Mouse (Mus musculus): Measurements from ENCODE around the gene Gfod1. TPM values are rescaled to one million over a fixed set of nuclear protein-coding genes. Genes with fewer than 3 reads are reported as not detected.

The Gfod1 gene
- polyA plus RNA-seq, 1 experiment from 2014 or later: 0.66 TPM

DNA sequence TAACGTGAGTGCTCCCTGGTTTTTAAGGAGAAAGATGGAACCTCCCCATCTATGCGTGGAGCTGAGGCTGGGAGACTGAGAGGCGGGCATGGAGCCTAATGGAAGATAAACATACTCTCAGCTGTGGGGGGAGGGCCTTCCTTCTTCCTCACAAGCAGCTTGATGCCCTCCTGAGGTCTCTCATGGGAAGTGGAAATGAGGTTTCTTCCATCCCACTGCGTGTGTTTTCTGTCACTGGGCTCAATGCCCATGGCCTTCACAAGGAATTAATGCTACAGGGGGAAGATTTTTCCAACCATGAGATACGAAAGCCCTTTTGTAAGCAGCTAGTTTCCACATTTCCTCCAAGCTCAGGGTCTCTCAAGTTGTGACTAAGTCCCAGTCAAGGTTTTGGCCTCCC, 100.3 kb downstream of the Gfod1 start:
- 67% methylated on average over 5 of the region's 5 CpGs for WGBS
- H3K9me3 ChIP-seq (ENCODE audit: control insufficient read depth, low read length): no peaks in the 10 kb centered on the region
- H3K9ac ChIP-seq (ENCODE audit: low read length): no peak overlapping the region
- H3K27ac ChIP-seq (ENCODE audit: low read depth, low read length): no peak overlapping the region
- no peaks in the 10 kb centered on the region for H3K4me1 ChIP-seq (ENCODE audit: control insufficient read depth, insufficient read depth, low read length)
- H3K4me2 ChIP-seq (ENCODE audit: low read depth): no peak overlapping the region
- no peaks in the 10 kb centered on the region for H3K36me3 ChIP-seq (ENCODE audit: control insufficient read depth, insufficient read depth, low read length)
- H3K27me3 ChIP-seq (ENCODE audit: control insufficient read depth, insufficient read depth, low read length): no peaks in the 10 kb centered on the region
- DNase-seq (ENCODE audit: low spot score): no peak
- H3K4me3 ChIP-seq (ENCODE audit: low read depth, low read length): no peak overlapping the region
- no peak for ATAC-seq (ENCODE audit: insufficient read depth, low FRiP score, low TSS enrichment)

DNA sequence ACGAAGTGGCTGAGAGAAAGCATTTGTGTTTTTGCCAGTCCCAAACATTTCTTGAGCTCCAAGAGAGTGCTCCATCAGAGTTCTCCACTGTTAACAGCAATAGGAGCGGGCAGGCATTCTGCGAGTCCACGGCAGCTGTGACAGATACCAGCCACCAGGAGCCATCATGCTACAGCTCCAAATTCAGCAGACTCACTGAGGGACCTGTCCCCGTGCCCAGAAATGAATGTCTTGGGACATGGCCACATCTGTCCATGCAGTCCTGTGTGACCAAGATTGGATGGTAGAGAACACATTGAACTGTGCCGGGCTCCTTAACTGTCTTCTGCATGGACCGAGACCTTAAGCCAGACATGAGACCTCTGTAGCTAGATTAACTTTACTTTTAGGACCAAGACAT, 100.7 kb downstream of the Gfod1 start:
- H3K4me3 ChIP-seq (ENCODE audit: low read depth, low read length): no peak overlapping the region
- WGBS: 93% methylated on average over 7 of the region's 7 CpGs
- no peaks in the 10 kb centered on the region for H3K9me3 ChIP-seq (ENCODE audit: control insufficient read depth, low read length)
- H3K4me2 ChIP-seq (ENCODE audit: low read depth): no peak overlapping the region
- no peaks in the 10 kb centered on the region for H3K4me1 ChIP-seq (ENCODE audit: control insufficient read depth, insufficient read depth, low read length)
- H3K36me3 ChIP-seq (ENCODE audit: control insufficient read depth, insufficient read depth, low read length): no peaks in the 10 kb centered on the region
- DNase-seq (ENCODE audit: low spot score): no peak
- no peaks in the 10 kb centered on the region for H3K27me3 ChIP-seq (ENCODE audit: control insufficient read depth, insufficient read depth, low read length)
- ATAC-seq (ENCODE audit: insufficient read depth, low FRiP score, low TSS enrichment): no peak
- H3K9ac ChIP-seq (ENCODE audit: low read length): no peak overlapping the region
- H3K27ac ChIP-seq (ENCODE audit: low read depth, low read length): no peak overlapping the region

DNA sequence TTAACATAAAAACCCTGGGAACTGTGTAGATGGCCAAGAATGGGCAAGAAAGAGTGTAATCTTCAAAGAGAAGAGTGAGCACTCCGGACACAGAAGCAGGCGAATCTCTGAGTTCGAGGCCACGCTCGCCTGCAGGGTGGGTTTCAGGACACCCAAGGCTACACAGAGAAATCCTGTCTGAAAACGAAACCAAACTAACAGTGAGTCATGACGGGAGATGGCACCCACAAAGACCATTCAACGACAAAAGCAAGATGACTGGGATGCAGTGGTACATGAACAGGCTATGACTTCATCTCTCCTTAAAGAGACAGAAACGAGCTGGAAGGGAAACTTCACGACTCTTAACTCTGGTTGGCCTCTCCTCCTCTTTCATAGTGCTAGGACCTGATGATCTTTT, 101.6 kb downstream of the Gfod1 start:
- no peak for ATAC-seq (ENCODE audit: insufficient read depth, low FRiP score, low TSS enrichment)
- no peaks in the 10 kb centered on the region for H3K27me3 ChIP-seq (ENCODE audit: control insufficient read depth, insufficient read depth, low read length)
- no peak overlapping the region for H3K9ac ChIP-seq (ENCODE audit: low read length)
- DNase-seq (ENCODE audit: low spot score): no peak
- WGBS: 89% methylated on average over 10 of the region's 10 CpGs
- no peaks in the 10 kb centered on the region for H3K9me3 ChIP-seq (ENCODE audit: control insufficient read depth, low read length)
- H3K4me2 ChIP-seq (ENCODE audit: low read depth): no peak overlapping the region
- H3K4me3 ChIP-seq (ENCODE audit: low read depth, low read length): no peak overlapping the region
- H3K4me1 ChIP-seq (ENCODE audit: control insufficient read depth, insufficient read depth, low read length): no peaks in the 10 kb centered on the region
- H3K27ac ChIP-seq (ENCODE audit: low read depth, low read length): no peak overlapping the region
- H3K36me3 ChIP-seq (ENCODE audit: control insufficient read depth, insufficient read depth, low read length): no peaks in the 10 kb centered on the region

DNA sequence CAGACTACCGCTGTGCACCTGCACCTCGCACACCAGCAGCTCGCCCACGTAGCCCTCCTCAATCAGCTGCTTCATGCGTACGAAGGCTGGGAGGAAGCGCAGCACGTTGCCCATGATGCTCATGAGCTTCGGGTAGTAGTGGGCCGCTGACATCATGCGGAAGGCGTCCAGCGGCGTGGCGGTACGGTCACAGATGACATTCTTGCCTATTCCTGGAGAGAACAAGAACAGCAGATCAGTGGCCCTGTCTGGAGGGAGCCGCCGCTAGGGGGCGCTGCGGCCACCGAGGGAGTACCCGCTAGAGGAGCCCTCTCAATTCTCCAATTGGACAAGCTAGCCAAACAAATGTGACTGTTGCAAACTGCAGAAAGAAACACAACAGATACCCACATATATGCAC, 102.9 kb downstream of the Gfod1 start:
- H3K27ac ChIP-seq (ENCODE audit: low read depth, low read length): no peak overlapping the region
- no peak overlapping the region for H3K4me2 ChIP-seq (ENCODE audit: low read depth)
- peak; percentile 56 for DNase-seq (ENCODE audit: low spot score)
- no peak overlapping the region for H3K9ac ChIP-seq (ENCODE audit: low read length)
- H3K27me3 ChIP-seq (ENCODE audit: control insufficient read depth, insufficient read depth, low read length): no peaks in the 10 kb centered on the region
- no peak for ATAC-seq (ENCODE audit: insufficient read depth, low FRiP score, low TSS enrichment)
- no peaks in the 10 kb centered on the region for H3K9me3 ChIP-seq (ENCODE audit: control insufficient read depth, low read length)
- no peaks in the 10 kb centered on the region for H3K4me1 ChIP-seq (ENCODE audit: control insufficient read depth, insufficient read depth, low read length)
- no peak overlapping the region for H3K4me3 ChIP-seq (ENCODE audit: low read depth, low read length)
- no peaks in the 10 kb centered on the region for H3K36me3 ChIP-seq (ENCODE audit: control insufficient read depth, insufficient read depth, low read length)
- WGBS: 47% methylated on average over 22 of the region's 22 CpGs

DNA sequence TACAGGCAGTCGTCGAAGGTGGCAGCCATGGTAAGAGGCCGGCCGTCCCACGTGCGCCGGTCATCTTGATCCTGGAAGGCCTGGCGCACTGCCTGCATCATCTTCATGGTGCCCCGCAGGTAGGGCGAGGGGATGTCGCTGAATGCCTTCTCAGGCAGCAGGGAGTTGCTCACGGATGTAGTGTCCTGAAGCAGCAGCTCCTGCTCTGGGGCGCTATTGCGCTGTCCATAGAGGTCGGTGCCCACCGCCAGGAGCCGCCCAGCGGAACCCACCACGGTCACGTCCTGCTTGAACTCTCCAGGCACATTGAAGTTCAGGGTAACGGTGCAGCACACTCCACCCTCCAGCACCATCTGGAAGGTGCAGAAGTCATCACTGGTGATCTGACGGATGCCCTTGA, 103.5 kb downstream of the Gfod1 start:
- Histone ChIP-seq H3K27me3 (ENCODE audit: control insufficient read depth, insufficient read depth, low read length) (no peaks in the 10 kb centered on the region), H3K27ac (ENCODE audit: low read depth, low read length) (no peak overlapping the region), H3K9me3 (ENCODE audit: control insufficient read depth, low read length) (no peaks in the 10 kb centered on the region), H3K4me1 (ENCODE audit: control insufficient read depth, insufficient read depth, low read length) (no peaks in the 10 kb centered on the region), H3K4me3 (ENCODE audit: low read depth, low read length) (no peak overlapping the region), H3K9ac (ENCODE audit: low read length) (no peak overlapping the region), H3K4me2 (ENCODE audit: low read depth) (no peak overlapping the region), H3K36me3 (ENCODE audit: control insufficient read depth, insufficient read depth, low read length) (no peaks in the 10 kb centered on the region)
- WGBS: 66% methylated on average over 22 of the region's 22 CpGs
- no peak for ATAC-seq (ENCODE audit: insufficient read depth, low FRiP score, low TSS enrichment)
- no peak for DNase-seq (ENCODE audit: low spot score)

DNA sequence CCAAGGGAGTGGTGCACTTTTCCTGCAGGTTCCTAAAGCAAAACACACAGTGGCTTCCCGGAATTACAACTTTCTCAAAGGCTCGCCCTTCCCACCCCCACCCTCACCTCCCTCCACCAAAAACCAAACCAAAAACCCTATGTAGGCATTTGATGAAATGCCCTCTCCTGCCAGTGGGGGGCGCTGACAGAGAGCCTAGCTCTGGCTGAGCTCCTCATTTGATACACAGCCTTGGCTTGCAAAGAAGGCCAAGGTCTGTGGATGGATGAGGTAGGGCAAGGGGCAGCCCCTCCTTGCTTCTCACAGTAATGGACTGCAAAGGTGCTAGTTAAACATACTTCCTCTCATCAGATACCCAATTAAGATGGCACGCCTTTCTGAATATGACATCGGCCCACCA, 104.2 kb downstream of the Gfod1 start:
- no peak overlapping the region for H3K27ac ChIP-seq (ENCODE audit: low read depth, low read length)
- H3K9ac ChIP-seq (ENCODE audit: low read length): no peak overlapping the region
- DNase-seq (ENCODE audit: low spot score) (no peak), ATAC-seq (ENCODE audit: insufficient read depth, low FRiP score, low TSS enrichment) (no peak)
- H3K27me3 ChIP-seq (ENCODE audit: control insufficient read depth, insufficient read depth, low read length): no peaks in the 10 kb centered on the region
- no peaks in the 10 kb centered on the region for H3K4me1 ChIP-seq (ENCODE audit: control insufficient read depth, insufficient read depth, low read length)
- no peak overlapping the region for H3K4me3 ChIP-seq (ENCODE audit: low read depth, low read length)
- H3K4me2 ChIP-seq (ENCODE audit: low read depth): no peak overlapping the region
- 63% methylated on average over 5 of the region's 5 CpGs for WGBS
- no peaks in the 10 kb centered on the region for H3K9me3 ChIP-seq (ENCODE audit: control insufficient read depth, low read length)
- no peaks in the 10 kb centered on the region for H3K36me3 ChIP-seq (ENCODE audit: control insufficient read depth, insufficient read depth, low read length)

DNA sequence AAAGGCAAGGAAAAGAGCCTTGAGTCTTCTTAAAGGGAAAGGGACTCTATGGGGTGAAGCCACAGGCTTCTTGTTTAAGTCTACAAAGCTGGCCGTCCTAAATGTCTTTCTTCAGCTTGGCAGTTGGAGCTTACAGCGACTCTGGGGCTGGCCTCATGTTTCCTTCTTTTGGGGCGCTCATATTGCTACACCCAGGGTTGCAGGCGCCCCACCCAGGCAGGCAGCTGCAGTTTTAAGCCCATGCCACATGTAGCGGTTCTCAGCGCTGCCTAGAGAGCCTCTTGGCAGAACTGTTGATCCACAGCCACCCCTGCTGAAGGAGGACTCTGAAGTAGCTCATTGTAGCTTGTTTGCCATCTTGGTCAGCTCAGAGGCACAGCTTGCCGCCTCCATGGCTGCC, 104.7 kb downstream of the Gfod1 start:
- 85% methylated on average over 7 of the region's 7 CpGs for WGBS

DNA sequence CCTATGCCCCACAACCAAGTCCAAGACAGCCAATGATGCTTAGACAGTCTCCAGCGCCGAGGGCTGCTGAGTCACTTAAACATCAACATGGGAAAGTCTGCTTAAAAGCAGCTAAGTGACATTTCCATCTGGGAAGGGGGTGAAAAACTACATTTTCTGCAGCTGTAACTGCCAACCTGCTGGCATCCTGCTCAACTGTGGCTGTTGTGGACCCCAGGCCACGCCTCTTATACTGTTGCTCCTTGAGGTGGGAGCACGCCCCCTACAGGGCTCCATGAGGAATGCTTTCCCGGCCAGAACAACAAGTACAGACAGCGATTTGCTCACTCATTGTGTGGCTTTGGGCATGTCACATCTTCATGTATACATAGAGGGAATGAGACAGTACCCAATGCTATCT, 106.8 kb downstream of the Gfod1 start:
- DNase-seq (ENCODE audit: low spot score): no peak
- no peak overlapping the region for H3K4me2 ChIP-seq (ENCODE audit: low read depth)
- no peak for ATAC-seq (ENCODE audit: insufficient read depth, low FRiP score, low TSS enrichment)
- no peaks in the 10 kb centered on the region for H3K36me3 ChIP-seq (ENCODE audit: control insufficient read depth, insufficient read depth, low read length)
- no peak overlapping the region for H3K9ac ChIP-seq (ENCODE audit: low read length)
- no peak overlapping the region for H3K27ac ChIP-seq (ENCODE audit: low read depth, low read length)
- no peak overlapping the region for H3K4me3 ChIP-seq (ENCODE audit: low read depth, low read length)
- WGBS: 55% methylated on average over 6 of the region's 6 CpGs
- no peaks in the 10 kb centered on the region for H3K27me3 ChIP-seq (ENCODE audit: control insufficient read depth, insufficient read depth, low read length)
- no peaks in the 10 kb centered on the region for H3K9me3 ChIP-seq (ENCODE audit: control insufficient read depth, low read length)
- no peaks in the 10 kb centered on the region for H3K4me1 ChIP-seq (ENCODE audit: control insufficient read depth, insufficient read depth, low read length)

More for the DNA sequence above, 104.7 kb downstream of the Gfod1 start:
- H3K4me2 ChIP-seq (ENCODE audit: low read depth): no peak overlapping the region
- H3K27ac ChIP-seq (ENCODE audit: low read depth, low read length): no peak overlapping the region
- DNase-seq (ENCODE audit: low spot score) (no peak), ATAC-seq (ENCODE audit: insufficient read depth, low FRiP score, low TSS enrichment) (no peak)
- H3K9ac ChIP-seq (ENCODE audit: low read length): no peak overlapping the region
- H3K4me3 ChIP-seq (ENCODE audit: low read depth, low read length): no peak overlapping the region
- no peaks in the 10 kb centered on the region for H3K9me3 ChIP-seq (ENCODE audit: control insufficient read depth, low read length)
- H3K36me3 ChIP-seq (ENCODE audit: control insufficient read depth, insufficient read depth, low read length): no peaks in the 10 kb centered on the region
- no peaks in the 10 kb centered on the region for H3K27me3 ChIP-seq (ENCODE audit: control insufficient read depth, insufficient read depth, low read length)
- H3K4me1 ChIP-seq (ENCODE audit: control insufficient read depth, insufficient read depth, low read length): no peaks in the 10 kb centered on the region

DNA sequence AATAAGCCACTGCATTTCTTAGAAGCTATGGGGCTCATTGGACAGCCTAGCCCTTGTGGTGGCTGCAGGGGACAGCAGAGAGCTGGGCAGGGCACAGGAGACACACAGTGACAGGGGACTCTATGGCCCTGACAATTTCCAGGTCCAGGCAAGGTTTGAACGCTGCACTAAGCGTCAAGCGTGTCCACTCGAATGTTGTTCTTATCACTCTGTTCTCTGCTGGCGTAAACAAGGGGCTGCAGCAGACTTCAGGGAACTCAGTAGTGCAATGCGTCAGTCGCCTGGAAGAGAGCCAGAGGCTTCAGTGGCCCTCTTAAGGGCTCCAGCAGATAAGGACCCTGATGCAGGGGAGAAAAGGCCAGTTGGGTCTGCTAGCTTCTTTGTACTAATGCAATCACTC, 108.0 kb downstream of the Gfod1 start:
- Histone ChIP-seq H3K9ac (ENCODE audit: low read length) (no peak overlapping the region), H3K9me3 (ENCODE audit: control insufficient read depth, low read length) (no peaks in the 10 kb centered on the region), H3K27me3 (ENCODE audit: control insufficient read depth, insufficient read depth, low read length) (no peaks in the 10 kb centered on the region), H3K4me1 (ENCODE audit: control insufficient read depth, insufficient read depth, low read length) (no peaks in the 10 kb centered on the region), H3K4me2 (ENCODE audit: low read depth) (no peak overlapping the region), H3K27ac (ENCODE audit: low read depth, low read length) (no peak overlapping the region), H3K36me3 (ENCODE audit: control insufficient read depth, insufficient read depth, low read length) (no peaks in the 10 kb centered on the region), H3K4me3 (ENCODE audit: low read depth, low read length) (no peak overlapping the region)
- ATAC-seq (ENCODE audit: insufficient read depth, low FRiP score, low TSS enrichment) (no peak), DNase-seq (ENCODE audit: low spot score) (no peak)
- 72% methylated on average over 7 of the region's 7 CpGs for WGBS

Measured in neural tube, embryonic 11.5 days (tissue).